Comparison of ENCODE assay signal across 8 mouse cellular contexts in the genomic region with DNA sequence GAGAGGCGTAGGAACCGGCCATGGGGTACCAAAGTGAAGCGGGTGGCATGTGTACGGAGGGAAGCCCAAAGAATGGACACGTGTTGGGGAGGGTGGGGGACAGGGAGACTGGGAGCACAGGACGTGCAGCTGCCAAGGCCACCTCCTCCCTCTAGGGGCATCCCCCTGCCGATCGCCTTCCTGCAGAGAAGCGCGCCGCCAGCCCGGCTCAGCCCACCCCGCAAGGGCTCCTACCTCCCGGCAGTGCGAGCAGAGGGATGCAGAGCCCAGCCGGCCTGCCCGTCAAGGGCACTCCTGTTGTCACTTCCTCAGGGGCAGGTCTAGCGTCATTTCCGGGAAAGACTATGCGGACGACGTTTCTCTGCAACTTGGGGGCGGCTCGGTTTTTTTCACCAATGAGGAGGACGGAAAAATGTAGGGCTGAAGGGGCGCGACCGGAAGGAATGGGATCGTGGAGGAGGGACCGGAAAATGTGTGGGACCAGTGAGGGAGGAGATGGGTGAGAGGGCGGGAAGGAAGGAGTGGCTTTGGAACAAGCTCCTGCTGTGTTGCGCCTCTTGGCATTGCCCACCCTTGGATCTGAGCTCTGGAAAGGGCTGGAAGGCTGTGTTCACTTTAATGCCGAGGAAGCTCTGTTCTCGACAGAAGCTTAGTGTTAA. TPM values are rescaled to one million over a fixed set of nuclear protein-coding genes. Genes with fewer than 3 reads are reported as not detected.
DNase-seq lines count a peak whose midpoint lies in the region; ATAC-seq lines count a peak whose summit lies in the region.

TSS of gene Txn2 (minus strand) at position 334 of the 659 bp plus-strand sequence.

- H3K27me3 ChIP-seq in heart, embryonic 10.5 days (ENCODE audit: insufficient read depth, poor library complexity, severe bottlenecking) = no peaks in the 10 kb centered on the region
- H3K27me3 ChIP-seq in kidney, embryonic 15.5 days = no peaks in the 10 kb centered on the region

- peak within 1 kb of the TSS; percentile 77 for H3K9ac ChIP-seq in kidney, embryonic 15.5 days

- peak within 1 kb of the TSS; percentile 94 for H3K27ac ChIP-seq in heart, embryonic 10.5 days
- peak within 1 kb of the TSS; percentile 98 for H3K27ac ChIP-seq in kidney, embryonic 15.5 days

- 0% methylated on average over 34 of the region's 34 CpGs for WGBS in heart, embryonic 10.5 days
- WGBS in kidney, embryonic 15.5 days = under 1% methylated on average over 34 of the region's 34 CpGs

- peaks cover 36% of the 10 kb centered on the region for H3K36me3 ChIP-seq in heart, embryonic 10.5 days
- peaks cover 34% of the 10 kb centered on the region for H3K36me3 ChIP-seq in kidney, embryonic 15.5 days

- no peaks in the 10 kb centered on the region for H3K9me3 ChIP-seq in heart, embryonic 10.5 days
- H3K9me3 ChIP-seq in kidney, embryonic 15.5 days (replicated peaks) = no peaks in the 10 kb centered on the region

- DNase-seq in B cell, adult 2 months = peak; percentile 91 to 92
- DNase-seq in brain, adult 2 months (ENCODE audit: low read depth, low spot score) = peak; percentile 100
- DNase-seq in heart, embryonic 10.5 days (ENCODE audit: low spot score) = peak; percentile 99
- DNase-seq in liver = peak; percentile 95
- DNase-seq in spleen, postnatal 4 days (ENCODE audit: low spot score in 2 of 2) = peak; percentile 93 to 94

- ATAC-seq in erythroblast, adult 5-6 weeks (replicated peaks; ENCODE audit: low FRiP score, poor library complexity, severe bottlenecking) = peak; percentile 85
- peak; percentile 96 for ATAC-seq in kidney, embryonic 15.5 days (replicated peaks; ENCODE audit: low FRiP score)
- peak; percentile 86 for ATAC-seq in monocyte, adult 5-6 weeks (replicated peaks; ENCODE audit: insufficient number of reproducible peaks, low FRiP score, low TSS enrichment, poor library complexity, severe bottlenecking)

- peaks cover 20% of the 10 kb centered on the region for H3K4me1 ChIP-seq in heart, embryonic 10.5 days
- peaks cover 25% of the 10 kb centered on the region for H3K4me1 ChIP-seq in kidney, embryonic 15.5 days

- peak within 1 kb of the TSS; percentile 89 for H3K4me2 ChIP-seq in kidney, embryonic 15.5 days

- peak within 1 kb of the TSS; percentile 81 for H3K4me3 ChIP-seq in heart, embryonic 10.5 days
- peak within 1 kb of the TSS; percentile 90 for H3K4me3 ChIP-seq in kidney, embryonic 15.5 days (replicated peaks)

RNA-seq across cellular contexts. Expression of gene Txn2, which starts in this region (rescaled TPM):
- total RNA-seq in erythroblast, adult 5-6 weeks (2015; ENCODE audit: low replicate concordance) = 63.7 and 67.4 TPM in 2 replicates
- total RNA-seq in erythroblast, adult 5-6 weeks (2017; ENCODE audit: low replicate concordance) = 16.9 and 29.4 TPM in 2 replicates
- 311 and 315 TPM in 2 replicates for polyA plus RNA-seq in heart, embryonic 10.5 days (2016; fragmentation: Nextera tagmentation; extraction: Ambion mirVana)
- polyA plus RNA-seq in kidney, embryonic 15.5 days (2015; fragmentation: Nextera tagmentation; extraction: Ambion mirVana) = 240 and 253 TPM in 2 replicates
- total RNA-seq in monocyte, adult 5-6 weeks (2017) = 27.0 to 38.4 TPM (median 33.9 TPM) in 3 replicates

Comparison
In these comparisons a context has a peak if more than half of its experiments do, and no peak if none do; other contexts are left out.
1. Peak in every context shown above with its lines: DNase-seq, ATAC-seq, H3K4me3 ChIP-seq and H3K27ac ChIP-seq.